Mouse (Mus musculus) liver, embryonic 18 days (tissue): ENCODE results near the gene Olfr732. TPM values are rescaled to one million over a fixed set of nuclear protein-coding genes. Genes with fewer than 3 reads are reported as not detected.

Experiments used
- polyA plus RNA-seq: library from polyadenylated mRNA; depleted of rRNA; stranded (reverse); fragments of >200 nt; gene quantifications from 2 replicates; pipeline ENCODE4 v1.2.3, GENCODE M21; 2012; rRNA removed

Olfr732 gene
- not detected in 2 replicates for polyA plus RNA-seq

DNA sequence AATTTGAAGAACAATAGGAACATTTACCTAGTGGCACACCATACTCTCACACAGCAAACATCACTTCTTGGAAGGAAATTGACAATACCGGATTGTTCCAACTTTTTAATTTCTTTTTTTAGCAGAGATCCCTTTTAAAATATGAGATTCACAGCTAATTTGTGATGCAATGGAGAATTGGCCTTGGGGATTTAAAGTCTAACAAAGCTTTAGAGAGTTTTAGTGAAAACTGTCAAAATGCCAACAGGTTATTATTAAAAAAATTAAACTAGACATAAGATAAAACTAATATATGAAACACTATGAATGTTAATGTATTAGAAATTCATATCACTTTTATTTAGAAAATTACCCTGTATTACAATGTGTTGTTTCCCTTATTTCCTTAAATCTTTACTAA lies at the start of gene Olfr732:
TSS of gene Olfr732 (minus strand) at position 101 of the 400 bp plus-strand sequence.

DNA sequence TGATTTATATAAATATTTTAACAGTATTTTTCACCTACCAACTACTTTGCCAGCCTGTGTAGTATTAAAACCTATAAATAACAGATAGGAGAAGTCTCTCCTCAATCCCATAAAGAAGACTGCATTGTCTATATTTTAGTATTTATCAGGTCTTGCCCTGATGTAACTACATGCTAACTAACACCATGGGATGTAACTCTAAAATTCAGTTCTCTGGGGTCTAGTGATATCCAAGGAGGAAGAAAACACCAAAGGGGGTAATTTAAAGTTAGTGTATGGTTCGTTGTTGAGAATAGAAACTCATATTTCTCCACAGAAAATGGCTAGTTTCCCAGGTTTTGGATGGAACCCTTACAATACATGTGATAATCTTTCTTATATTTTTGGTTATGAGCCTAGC lies 42.7 kb upstream of the Olfr732 start, which contains the start of gene Olfr734:
TSS of gene Olfr734 (minus strand) at position 101 of the 400 bp plus-strand sequence.

DNA sequence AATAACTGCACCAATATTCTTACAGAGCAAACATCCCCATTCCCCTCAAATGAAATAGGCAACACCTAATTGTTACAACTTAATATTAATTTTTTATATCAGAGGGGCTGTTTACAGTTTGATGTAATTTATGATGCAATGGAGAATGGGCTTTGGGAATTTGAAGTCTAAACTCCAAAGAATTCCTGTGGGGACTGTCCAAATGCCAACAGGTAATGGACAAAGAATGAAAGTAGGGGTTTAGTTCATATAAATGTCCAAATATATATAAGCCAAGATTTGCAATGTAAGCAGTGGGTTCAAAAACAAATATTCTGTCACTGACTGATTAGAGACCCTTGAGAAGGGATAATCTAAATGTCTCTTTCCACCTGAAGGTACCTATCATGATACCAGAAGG lies 17.4 kb upstream of the Olfr732 start, which contains the start of gene Olfr733:
TSS of gene Olfr733 (minus strand) at position 101 of the 400 bp plus-strand sequence.

DNA sequence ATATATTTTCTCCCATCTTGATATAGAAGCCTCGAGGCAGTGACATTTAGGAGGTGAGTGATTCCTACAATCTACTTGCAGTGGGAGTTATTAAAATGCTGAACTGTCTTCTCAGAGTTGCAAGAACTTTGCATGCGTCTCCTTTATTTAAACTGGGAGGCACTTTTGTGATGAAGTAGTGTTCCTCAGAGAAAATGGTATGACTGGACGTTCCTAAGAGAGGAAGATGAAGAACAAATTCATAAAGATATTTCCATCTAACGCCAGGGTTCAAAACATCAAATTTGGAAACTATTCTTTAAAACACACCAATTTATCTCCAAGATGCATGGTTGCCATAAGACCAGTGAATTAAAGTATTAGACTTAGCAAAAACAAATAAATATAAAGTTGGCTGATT lies 42.2 kb downstream of the Olfr732 start, which contains the start of gene Olfr731:
TSS of gene Olfr731 (minus strand) at position 101 of the 400 bp plus-strand sequence.

Other genes with a start within 250 kb of the Olfr732 start
- gene Olfr725, start 243.8 kb downstream of the Olfr732 start, polyA plus RNA-seq, result not detected in 2 replicates
- gene Olfr726, start 193.3 kb downstream of the Olfr732 start, polyA plus RNA-seq, result not detected in 2 replicates
- gene Olfr727, start 161.0 kb downstream of the Olfr732 start, polyA plus RNA-seq, result not detected in 2 replicates
- not detected in 2 replicates for gene Olfr728, start 141.5 kb downstream of the Olfr732 start, polyA plus RNA-seq
- gene Olfr729, start 131.3 kb downstream of the Olfr732 start, polyA plus RNA-seq, result not detected in 2 replicates
- gene Olfr730, start 96.0 kb downstream of the Olfr732 start, polyA plus RNA-seq, result not detected in 2 replicates
- not detected in 2 replicates for gene Olfr731, start 42.3 kb downstream of the Olfr732 start, polyA plus RNA-seq
- not detected in 2 replicates for gene Olfr733, start 17.3 kb upstream of the Olfr732 start, polyA plus RNA-seq
- not detected in 2 replicates for gene Olfr734, start 42.6 kb upstream of the Olfr732 start, polyA plus RNA-seq
- gene Olfr735, start 64.7 kb upstream of the Olfr732 start, polyA plus RNA-seq, result 0.02 TPM in 1 of 2 replicates, not detected in the other
- gene Tlr11, start 73.7 kb upstream of the Olfr732 start, polyA plus RNA-seq, result 0.26 and 0.31 TPM in 2 replicates
- not detected in 2 replicates for gene Olfr736, start 97.0 kb upstream of the Olfr732 start, polyA plus RNA-seq
- gene Olfr738, start 123.4 kb upstream of the Olfr732 start, polyA plus RNA-seq, result not detected in 2 replicates
- not detected in 2 replicates for gene Olfr739, start 134.4 kb upstream of the Olfr732 start, polyA plus RNA-seq
- not detected in 2 replicates for gene Olfr740, start 161.3 kb upstream of the Olfr732 start, polyA plus RNA-seq
- gene Olfr741, start 188.5 kb upstream of the Olfr732 start, polyA plus RNA-seq, result not detected in 2 replicates
- gene Olfr742, start 219.4 kb upstream of the Olfr732 start, polyA plus RNA-seq, result not detected in 2 replicates
- gene Olfr743, start 237.6 kb upstream of the Olfr732 start, polyA plus RNA-seq, result not detected in 2 replicates